Mouse (Mus musculus): ENCODE results near the gene C4b. TPM values are rescaled to one million over a fixed set of nuclear protein-coding genes. Genes with fewer than 3 reads are reported as not detected.
"Not testable (repeated sequence)": the region's sequence is repeated elsewhere in the genome, so short reads cannot be mapped to it uniquely, and the experiment has no call there.

Gene C4b
- total RNA-seq (2012; rRNA removed): 0.45 and 1.5 TPM in 2 replicates

DNA sequence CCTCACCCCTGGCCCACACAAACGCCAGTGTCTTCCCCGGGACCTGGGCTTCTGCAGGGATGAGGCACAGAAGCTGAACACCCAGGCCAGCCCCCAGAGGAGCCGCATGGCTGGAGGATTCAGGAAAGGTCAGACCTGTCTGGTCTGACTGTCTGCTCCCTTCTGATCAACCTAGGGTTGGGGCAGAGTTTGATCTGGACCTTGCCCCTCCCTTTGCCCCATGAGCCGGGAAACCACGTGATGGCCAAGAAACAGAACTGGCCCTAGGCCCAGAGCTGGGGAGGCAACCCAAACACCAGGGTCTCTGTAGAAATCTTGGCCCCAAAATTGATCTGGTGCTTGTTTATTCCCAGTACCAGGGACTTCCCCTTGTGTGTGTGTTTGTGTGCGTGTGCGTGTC lies at the start of gene C4b:
C4b (minus strand) TSS at position 164 of the 400 bp plus-strand sequence.
- no peak for DNase-seq (ENCODE audit: low read depth, low spot score)
- H3K9ac ChIP-seq (ENCODE audit: insufficient read depth, low read depth, low read length, poor library complexity, severe bottlenecking): no peak within 1 kb of the TSS
- H3K4me1 ChIP-seq (ENCODE audit: control insufficient read depth in 2 of 2, insufficient read depth in 2 of 2, low read length in 2 of 2, poor library complexity in 1 of 2): no peaks in the 10 kb centered on the region
- H3K27ac ChIP-seq (ENCODE audit: insufficient read depth, low read depth, low read length, poor library complexity, severe bottlenecking): no peak within 1 kb of the TSS
- no peak within 1 kb of the TSS for H3K4me3 ChIP-seq (ENCODE audit: insufficient read depth in 1 of 2, low read depth in 1 of 2, low read length in 2 of 2, poor library complexity in 1 of 2, severe bottlenecking in 1 of 2)
- no peaks in the 10 kb centered on the region for H3K36me3 ChIP-seq (ENCODE audit: control insufficient read depth, insufficient read depth, low read length, poor library complexity, severe bottlenecking)
- in situ Hi-C loops (cut with MboI; ENCODE audit: low sequenced_read_pairs in 2 of 2, unreplicated experiment in 2 of 2): no loop called here
- TF ChIP-seq HCFC1 (IDR thresholded peaks at IDR 0.05; ENCODE audit: borderline replicate concordance, insufficient read depth, low read length) (no peak), MAFK (IDR thresholded peaks at IDR 0.05; ENCODE audit: insufficient read depth, low read depth, low read length) (no peak), CHD2 (IDR thresholded peaks at IDR 0.05; ENCODE audit: low read depth, low read length) (no peak), ZNF384 (IDR thresholded peaks at IDR 0.05; ENCODE audit: low read depth, low read length) (no peak), ZC3H11A (IDR thresholded peaks at IDR 0.05; ENCODE audit: borderline replicate concordance, low read depth, low read length) (no peak)
- H3K9me3 ChIP-seq (ENCODE audit: control insufficient read depth, insufficient read depth, low read depth, low read length): no peaks in the 10 kb centered on the region

DNA sequence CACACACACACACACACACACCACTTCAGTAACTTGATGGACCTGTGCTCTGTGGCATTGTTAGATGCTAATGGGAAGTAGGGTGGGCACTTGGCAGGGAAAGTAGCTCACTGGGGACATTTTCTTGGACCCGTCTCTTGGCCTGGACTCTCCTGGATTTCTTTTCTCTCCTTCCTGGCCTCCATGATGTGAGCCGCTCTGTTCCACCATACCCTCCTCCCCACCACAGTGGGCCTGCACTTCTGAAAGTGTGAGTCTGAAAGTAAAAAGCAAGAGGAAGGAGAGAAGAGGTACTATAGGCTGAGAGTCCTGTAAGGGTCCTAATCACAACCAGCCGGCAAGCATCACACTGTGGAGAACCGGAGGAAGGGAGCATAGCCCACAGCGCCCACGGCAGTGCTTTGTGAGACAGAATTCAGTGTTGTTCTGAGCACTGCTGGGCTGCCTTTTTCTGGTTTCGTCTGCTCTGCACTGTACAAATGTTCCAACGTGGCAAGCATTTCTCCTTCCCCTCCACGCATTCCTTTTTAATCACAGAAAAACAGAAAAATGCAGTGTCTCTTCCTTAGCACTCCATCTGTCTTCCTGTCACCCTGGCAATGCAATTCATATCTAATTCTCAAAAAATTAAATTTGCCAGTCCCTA lies 34.1 kb upstream of the C4b start:
- no peak for DNase-seq (ENCODE audit: low read depth, low spot score)
- no peak overlapping the region for H3K4me3 ChIP-seq (ENCODE audit: insufficient read depth in 1 of 2, low read depth in 1 of 2, low read length in 2 of 2, poor library complexity in 1 of 2, severe bottlenecking in 1 of 2)
- H3K27ac ChIP-seq (ENCODE audit: insufficient read depth, low read depth, low read length, poor library complexity, severe bottlenecking): no peak overlapping the region
- in situ Hi-C loops (cut with MboI; ENCODE audit: low sequenced_read_pairs in 2 of 2, unreplicated experiment in 2 of 2): no loop called here
- TF ChIP-seq MAFK (IDR thresholded peaks at IDR 0.05; ENCODE audit: insufficient read depth, low read depth, low read length): no peak
- TF ChIP-seq HCFC1 (IDR thresholded peaks at IDR 0.05; ENCODE audit: borderline replicate concordance, insufficient read depth, low read length): no peak
- no peaks in the 10 kb centered on the region for H3K36me3 ChIP-seq (ENCODE audit: control insufficient read depth, insufficient read depth, low read length, poor library complexity, severe bottlenecking)
- no peak overlapping the region for H3K9ac ChIP-seq (ENCODE audit: insufficient read depth, low read depth, low read length, poor library complexity, severe bottlenecking)
- no peaks in the 10 kb centered on the region for H3K4me1 ChIP-seq (ENCODE audit: control insufficient read depth in 2 of 2, insufficient read depth in 2 of 2, low read length in 2 of 2, poor library complexity in 1 of 2)
- 0 out of 2 replicates have a peak, but pooled peaks cover 5% of the 10 kb centered on the region for H3K9me3 ChIP-seq (ENCODE audit: control insufficient read depth, insufficient read depth, low read depth, low read length)

DNA sequence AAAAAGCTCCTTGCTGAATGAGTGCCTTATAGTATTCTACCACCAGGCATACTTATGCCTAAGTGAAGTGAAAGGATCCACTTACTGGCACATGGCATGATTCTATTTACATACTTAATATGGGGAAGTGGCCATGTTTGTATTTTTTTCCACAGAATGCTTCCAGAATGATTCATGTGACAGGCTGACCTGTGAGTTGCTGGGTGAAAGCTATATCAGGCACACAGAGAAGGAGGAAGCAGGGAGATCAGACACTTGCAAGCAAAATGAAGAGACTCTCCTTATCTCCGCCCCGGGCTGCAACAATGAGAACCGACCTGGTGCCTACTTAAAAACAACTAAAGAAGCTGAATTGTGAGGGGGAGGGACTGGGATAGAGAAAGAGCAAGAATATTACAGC lies 17.8 kb upstream of the C4b start:
- no peaks in the 10 kb centered on the region for H3K9me3 ChIP-seq (ENCODE audit: control insufficient read depth, insufficient read depth, low read depth, low read length)
- no peaks in the 10 kb centered on the region for H3K36me3 ChIP-seq (ENCODE audit: control insufficient read depth, insufficient read depth, low read length, poor library complexity, severe bottlenecking)
- no peak for TF ChIP-seq ZC3H11A (IDR thresholded peaks at IDR 0.05; ENCODE audit: borderline replicate concordance, low read depth, low read length)
- no peak for TF ChIP-seq ZNF384 (IDR thresholded peaks at IDR 0.05; ENCODE audit: low read depth, low read length)
- no peak for TF ChIP-seq CHD2 (IDR thresholded peaks at IDR 0.05; ENCODE audit: low read depth, low read length)
- TF ChIP-seq HCFC1 (IDR thresholded peaks at IDR 0.05; ENCODE audit: borderline replicate concordance, insufficient read depth, low read length): no peak
- TF ChIP-seq MAFK (IDR thresholded peaks at IDR 0.05; ENCODE audit: insufficient read depth, low read depth, low read length): no peak
- H3K9ac ChIP-seq (ENCODE audit: insufficient read depth, low read depth, low read length, poor library complexity, severe bottlenecking): no peak overlapping the region
- H3K27ac ChIP-seq (ENCODE audit: insufficient read depth, low read depth, low read length, poor library complexity, severe bottlenecking): no peak overlapping the region
- H3K4me3 ChIP-seq (ENCODE audit: insufficient read depth in 1 of 2, low read depth in 1 of 2, low read length in 2 of 2, poor library complexity in 1 of 2, severe bottlenecking in 1 of 2): no peak overlapping the region
- no peak for DNase-seq (ENCODE audit: low read depth, low spot score)
- in situ Hi-C loops (cut with MboI; ENCODE audit: low sequenced_read_pairs in 2 of 2, unreplicated experiment in 2 of 2): no loop called here
- H3K4me1 ChIP-seq (ENCODE audit: control insufficient read depth in 2 of 2, insufficient read depth in 2 of 2, low read length in 2 of 2, poor library complexity in 1 of 2): no peaks in the 10 kb centered on the region

DNA sequence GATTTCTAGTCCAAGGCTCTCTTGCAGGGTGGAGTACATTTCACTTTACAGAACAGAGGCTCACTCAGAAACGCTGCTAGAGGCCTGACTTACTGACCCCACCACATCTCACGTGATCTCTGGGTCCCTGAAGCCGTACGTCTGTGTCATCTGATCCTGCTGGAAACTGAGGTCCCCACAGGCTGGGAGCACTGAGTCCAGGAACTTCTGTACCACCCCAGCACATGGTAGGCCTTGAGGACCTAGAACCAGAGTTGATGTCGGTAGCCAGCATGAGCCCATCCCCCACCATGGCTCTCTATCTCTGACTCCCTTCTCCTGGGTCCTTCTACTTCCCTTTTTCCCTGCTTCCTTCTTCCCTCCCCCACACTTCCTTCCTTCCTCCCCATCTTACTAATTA lies 2.8 kb upstream of the C4b start:
- DNase-seq (ENCODE audit: low read depth, low spot score): no peak
- Histone ChIP-seq H3K9ac (ENCODE audit: insufficient read depth, low read depth, low read length, poor library complexity, severe bottlenecking) (no peak overlapping the region), H3K9me3 (ENCODE audit: control insufficient read depth, insufficient read depth, low read depth, low read length) (no peaks in the 10 kb centered on the region), H3K27ac (ENCODE audit: insufficient read depth, low read depth, low read length, poor library complexity, severe bottlenecking) (no peak overlapping the region), H3K4me3 (ENCODE audit: insufficient read depth in 1 of 2, low read depth in 1 of 2, low read length in 2 of 2, poor library complexity in 1 of 2, severe bottlenecking in 1 of 2) (no peak overlapping the region), H3K36me3 (ENCODE audit: control insufficient read depth, insufficient read depth, low read length, poor library complexity, severe bottlenecking) (no peaks in the 10 kb centered on the region), H3K4me1 (ENCODE audit: control insufficient read depth in 2 of 2, insufficient read depth in 2 of 2, low read length in 2 of 2, poor library complexity in 1 of 2) (no peaks in the 10 kb centered on the region)
- TF ChIP-seq MAFK (IDR thresholded peaks at IDR 0.05; ENCODE audit: insufficient read depth, low read depth, low read length) (no peak), CHD2 (IDR thresholded peaks at IDR 0.05; ENCODE audit: low read depth, low read length) (no peak), ZNF384 (IDR thresholded peaks at IDR 0.05; ENCODE audit: low read depth, low read length) (no peak), ZC3H11A (IDR thresholded peaks at IDR 0.05; ENCODE audit: borderline replicate concordance, low read depth, low read length) (no peak), HCFC1 (IDR thresholded peaks at IDR 0.05; ENCODE audit: borderline replicate concordance, insufficient read depth, low read length) (no peak)
- in situ Hi-C loops (cut with MboI; ENCODE audit: low sequenced_read_pairs in 2 of 2, unreplicated experiment in 2 of 2): no loop called here

DNA sequence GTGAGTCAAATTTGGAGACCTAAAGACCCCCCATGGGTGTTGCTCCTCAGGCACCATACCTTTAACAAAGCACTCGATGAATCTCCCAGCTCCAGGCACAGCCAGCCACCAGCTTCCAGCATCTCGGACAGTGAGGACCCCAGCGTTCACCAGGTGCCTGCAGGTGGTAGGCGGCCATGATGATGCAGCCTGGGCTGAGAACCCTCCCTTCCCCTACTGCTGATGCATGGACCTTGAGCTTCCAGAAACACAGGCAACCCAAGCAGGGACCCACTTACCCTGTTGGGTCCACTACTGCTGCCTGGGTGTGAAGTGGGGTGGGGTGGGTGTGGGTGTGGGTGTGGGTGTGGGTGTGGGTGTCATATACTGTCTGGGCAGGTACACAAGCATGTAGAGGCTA lies 1.5 kb upstream of the C4b start:
- H3K9me3 ChIP-seq (ENCODE audit: control insufficient read depth, insufficient read depth, low read depth, low read length); DNase-seq (ENCODE audit: low read depth, low spot score); H3K9ac ChIP-seq (ENCODE audit: insufficient read depth, low read depth, low read length, poor library complexity, severe bottlenecking); H3K36me3 ChIP-seq (ENCODE audit: control insufficient read depth, insufficient read depth, low read length, poor library complexity, severe bottlenecking); H3K27ac ChIP-seq (ENCODE audit: insufficient read depth, low read depth, low read length, poor library complexity, severe bottlenecking); H3K4me1 ChIP-seq (ENCODE audit: control insufficient read depth in 2 of 2, insufficient read depth in 2 of 2, low read length in 2 of 2, poor library complexity in 1 of 2); H3K4me3 ChIP-seq (ENCODE audit: insufficient read depth in 1 of 2, low read depth in 1 of 2, low read length in 2 of 2, poor library complexity in 1 of 2, severe bottlenecking in 1 of 2); in situ Hi-C loops (cut with MboI; ENCODE audit: low sequenced_read_pairs in 2 of 2, unreplicated experiment in 2 of 2): not testable (repeated sequence)

DNA sequence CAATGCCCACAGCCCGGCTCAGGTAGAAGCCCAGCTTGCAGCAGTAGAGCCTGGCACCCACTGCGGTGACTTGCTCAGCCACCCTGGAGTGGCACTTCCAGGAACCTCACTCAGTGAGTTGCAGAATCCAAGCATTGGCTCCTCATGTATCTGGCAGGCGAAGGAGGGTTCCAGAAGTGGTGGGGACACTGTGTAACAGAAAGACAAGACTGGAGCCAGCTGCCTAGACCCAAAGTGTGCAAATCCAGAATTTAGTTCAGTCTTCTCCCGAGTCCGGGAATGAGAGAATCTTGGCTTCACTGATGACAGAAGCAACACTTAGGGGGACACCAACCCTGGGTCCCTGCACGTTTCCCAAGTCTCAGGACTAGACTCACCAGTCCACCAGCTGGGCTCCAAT lies 929 bp upstream of the C4b start:
- H3K4me1 ChIP-seq (ENCODE audit: control insufficient read depth in 2 of 2, insufficient read depth in 2 of 2, low read length in 2 of 2, poor library complexity in 1 of 2); H3K4me3 ChIP-seq (ENCODE audit: insufficient read depth in 1 of 2, low read depth in 1 of 2, low read length in 2 of 2, poor library complexity in 1 of 2, severe bottlenecking in 1 of 2); in situ Hi-C loops (cut with MboI; ENCODE audit: low sequenced_read_pairs in 2 of 2, unreplicated experiment in 2 of 2); H3K36me3 ChIP-seq (ENCODE audit: control insufficient read depth, insufficient read depth, low read length, poor library complexity, severe bottlenecking); DNase-seq (ENCODE audit: low read depth, low spot score); H3K27ac ChIP-seq (ENCODE audit: insufficient read depth, low read depth, low read length, poor library complexity, severe bottlenecking); H3K9me3 ChIP-seq (ENCODE audit: control insufficient read depth, insufficient read depth, low read depth, low read length); H3K9ac ChIP-seq (ENCODE audit: insufficient read depth, low read depth, low read length, poor library complexity, severe bottlenecking): not testable (repeated sequence)
